8 mouse cellular contexts compared by ENCODE assay signal in genomic region chr9:57072989-57073789, GRCm38 (mm10). TPM values are rescaled to one million over a fixed set of nuclear protein-coding genes. Genes with fewer than 3 reads are reported as not detected.
DNase-seq lines count a peak whose midpoint lies in the region; ATAC-seq and TF ChIP-seq lines count a peak whose summit lies in the region.

No protein-coding gene starts in this region.

- 1% methylated on average over 54 of the region's 54 CpGs for WGBS in hindbrain, postnatal 0 days

- no peaks in the 10 kb centered on the region for H3K9me3 ChIP-seq in hindbrain, postnatal 0 days (ENCODE audit: low read length)

- H3K4me2 ChIP-seq in hindbrain, postnatal 0 days (ENCODE audit: low read depth, low read length): peak overlapping the region; percentile 79

- ATAC-seq in common myeloid progenitor, adult 5-6 weeks (replicated peaks; ENCODE audit: low read depth, poor library complexity, severe bottlenecking): peak; percentile 45
- ATAC-seq in hindbrain, postnatal 0 days: peak; percentile 75
- ATAC-seq in megakaryocyte, adult 5-6 weeks (ENCODE audit: poor library complexity, severe bottlenecking): peak; percentile 44

- peak overlapping the region; percentile 92 for H3K4me3 ChIP-seq in gastrocnemius, adult 2 months
- H3K4me3 ChIP-seq in hindbrain, postnatal 0 days (ENCODE audit: low read length): peak overlapping the region; percentile 91
- peak overlapping the region; percentile 89 for H3K4me3 ChIP-seq in left cerebral cortex, adult 2 months

- no peaks in the 10 kb centered on the region for H3K36me3 ChIP-seq in hindbrain, postnatal 0 days (ENCODE audit: insufficient read depth, low read length)

- no peaks in the 10 kb centered on the region for H3K27me3 ChIP-seq in hindbrain, postnatal 0 days (ENCODE audit: insufficient read depth, low read length)

- H3K4me1 ChIP-seq in hindbrain, postnatal 0 days (ENCODE audit: insufficient read depth, low read length): peaks cover 21% of the 10 kb centered on the region

- peak; percentile 60 for TF ChIP-seq CTCF in gastrocnemius, adult 2 months (IDR thresholded peaks at IDR 0.05)
- TF ChIP-seq CTCF in hindbrain, postnatal 0 days (IDR thresholded peaks at IDR 0.05; ENCODE audit: low read depth): peak; percentile 67
- peak; percentile 48 for TF ChIP-seq CTCF in left cerebral cortex, adult 2 months (IDR thresholded peaks at IDR 0.05)

- H3K27ac ChIP-seq in gastrocnemius, adult 2 months: peak overlapping the region; percentile 99
- H3K27ac ChIP-seq in hindbrain, postnatal 0 days: peak overlapping the region; percentile 92
- H3K27ac ChIP-seq in left cerebral cortex, adult 2 months: peak overlapping the region; percentile 99

- peak; percentile 100 for DNase-seq in ZHBTc4 (ENCODE audit: low read depth, low spot score)
- DNase-seq in gastrocnemius, adult 2 months: peak; percentile 97
- peak; percentile 99 for DNase-seq in hindbrain, postnatal 0 days (ENCODE audit: low spot score)
- peak; percentile 87 to 96 for DNase-seq in left cerebral cortex, adult 2 months (ENCODE audit: extremely low spot score in 1 of 2, low spot score in 2 of 2)
- peak; percentile 94 to 96 for DNase-seq in right cerebral cortex, adult 2 months (ENCODE audit: low spot score in 2 of 2)
- DNase-seq in urinary bladder, postnatal 14 days (ENCODE audit: low spot score): peak; percentile 98

- peak overlapping the region; percentile 63 for H3K9ac ChIP-seq in hindbrain, postnatal 0 days (replicated peaks; ENCODE audit: low read length)

- intact Hi-C loops in gastrocnemius, adult 2 months (cut with DNase I): loop anchor here (5.0 kb wide), 1 partner anchor 146 kb away; the partner anchor contains the start of gene Snx33
- intact Hi-C loops in left cerebral cortex, adult 2 months (cut with DNase I): loop anchor here (2.0 to 5.0 kb wide), 4 partner anchors 78 to 449 kb away; partner anchors contain the start of genes Cox5a, Ptpn9 and Snupn

RNA-seq across cellular contexts. Expression of gene Sin3a, which starts 1.3 kb away (rescaled TPM):
- total RNA-seq in common myeloid progenitor, adult 5-6 weeks (2017): 82.1 and 105 TPM in 2 replicates
- 10 to 100 TPM; 17.1 to 18.7 TPM for total RNA-seq in gastrocnemius, adult 2 months (2021)
- total RNA-seq in hindbrain, postnatal 0 days (2014; rRNA removed): 45.7 and 51.4 TPM in 2 replicates
- polyA plus RNA-seq in hindbrain, postnatal 0 days (2015; fragmentation: Nextera tagmentation; extraction: Ambion mirVana): 13.8 and 16.4 TPM in 2 replicates
- 10 to 100 TPM; 38.8 to 47.5 TPM for total RNA-seq in left cerebral cortex, adult 2 months (2021)
- total RNA-seq in megakaryocyte, adult 5-6 weeks (2015): 83.5 and 87.5 TPM in 2 replicates
- total RNA-seq in megakaryocyte, adult 5-6 weeks (2017): 89.8 and 96.9 TPM in 2 replicates

RNA-seq across cellular contexts. Expression of gene Man2c1, which starts 57.3 kb away (rescaled TPM):
- total RNA-seq in common myeloid progenitor, adult 5-6 weeks (2017): 30.9 and 51.3 TPM in 2 replicates
- 10 to 100 TPM; 30.9 to 35.6 TPM for total RNA-seq in gastrocnemius, adult 2 months (2021)
- 168 and 171 TPM in 2 replicates for total RNA-seq in hindbrain, postnatal 0 days (2014; rRNA removed)
- 70.8 and 75.5 TPM in 2 replicates for polyA plus RNA-seq in hindbrain, postnatal 0 days (2015; fragmentation: Nextera tagmentation; extraction: Ambion mirVana)
- total RNA-seq in left cerebral cortex, adult 2 months (2021): 100 to 1,000 TPM; 150 to 175 TPM
- total RNA-seq in megakaryocyte, adult 5-6 weeks (2015): 27.4 and 47.7 TPM in 2 replicates
- total RNA-seq in megakaryocyte, adult 5-6 weeks (2017): 33.6 and 35.4 TPM in 2 replicates

Comparison
In these comparisons a context has a peak if more than half of its experiments do, and no peak if none do; other contexts are left out.
1. Peak in every context shown above with its lines: DNase-seq, ATAC-seq, H3K4me3 ChIP-seq and H3K27ac ChIP-seq.